Mouse (Mus musculus): ENCODE results near the gene Sub1. TPM values are rescaled to one million over a fixed set of nuclear protein-coding genes. Genes with fewer than 3 reads are reported as not detected.

Gene Sub1
- polyA plus RNA-seq, 1 experiment from 2014 or later, result 697 TPM

GRCm38 (mm10) chr15:12009712-12010601 is 13.2 kb upstream of the Sub1 start:
- ATAC-seq (ENCODE audit: insufficient number of reproducible peaks, insufficient read depth, low FRiP score, low TSS enrichment), result no peak
- H3K4me3 ChIP-seq, result 0 out of 2 replicates have a peak overlapping the region, but pooled peaks have one; percentile 7
- no peaks in the 10 kb centered on the region for H3K36me3 ChIP-seq
- 67% methylated on average over 23 of the region's 23 CpGs for WGBS
- H3K9ac ChIP-seq, result no peak overlapping the region
- H3K9me3 ChIP-seq, result no peaks in the 10 kb centered on the region
- H3K4me1 ChIP-seq, result no peaks in the 10 kb centered on the region
- peak overlapping the region; percentile 36 for H3K4me2 ChIP-seq (replicated peaks)
- H3K27me3 ChIP-seq, result no peaks in the 10 kb centered on the region
- no peak overlapping the region for H3K27ac ChIP-seq

GRCm38 (mm10) chr15:12008894-12009293 is 12.1 kb upstream of the Sub1 start:
- no peaks in the 10 kb centered on the region for H3K27me3 ChIP-seq
- no peaks in the 10 kb centered on the region for H3K9me3 ChIP-seq
- no peak overlapping the region for H3K27ac ChIP-seq
- H3K4me1 ChIP-seq, result no peaks in the 10 kb centered on the region
- H3K9ac ChIP-seq, result no peak overlapping the region
- 77% methylated on average over 5 of the region's 5 CpGs for WGBS
- no peak for ATAC-seq (ENCODE audit: insufficient number of reproducible peaks, insufficient read depth, low FRiP score, low TSS enrichment)
- no peaks in the 10 kb centered on the region for H3K36me3 ChIP-seq
- no peak overlapping the region for H3K4me2 ChIP-seq (replicated peaks)
- H3K4me3 ChIP-seq, result no peak overlapping the region

GRCm38 (mm10) chr15:12007971-12008800 is 11.4 kb upstream of the Sub1 start:
- no peak for ATAC-seq (ENCODE audit: insufficient number of reproducible peaks, insufficient read depth, low FRiP score, low TSS enrichment)
- 62% methylated on average over 13 of the region's 13 CpGs for WGBS
- no peaks in the 10 kb centered on the region for H3K36me3 ChIP-seq

DNA sequence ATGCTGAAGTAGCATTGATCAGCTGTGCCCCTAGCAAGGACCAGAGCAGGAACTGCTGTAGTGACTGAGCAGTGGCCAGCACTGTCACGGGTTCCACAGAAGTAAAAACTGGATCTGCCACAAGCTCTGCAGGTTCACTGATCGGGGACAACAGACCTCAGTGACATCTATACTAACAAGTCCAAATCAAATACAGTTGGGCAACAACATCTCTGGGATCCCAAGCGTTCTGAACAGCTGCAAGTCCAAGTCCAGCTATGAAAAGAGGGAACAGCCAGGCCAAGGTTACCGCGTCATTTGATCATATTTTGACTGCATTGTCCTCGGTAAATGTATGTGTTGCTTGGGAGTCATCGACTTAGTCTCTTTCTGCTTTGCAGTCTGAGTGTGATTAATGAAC is 10.6 kb upstream of the Sub1 start:
- H3K4me2 ChIP-seq (replicated peaks), result no peak overlapping the region
- no peak overlapping the region for H3K27ac ChIP-seq
- 0 out of 2 replicates have a peak, but pooled peaks cover 3% of the 10 kb centered on the region for H3K4me1 ChIP-seq
- no peak overlapping the region for H3K9ac ChIP-seq
- no peaks in the 10 kb centered on the region for H3K27me3 ChIP-seq
- ATAC-seq (ENCODE audit: insufficient number of reproducible peaks, insufficient read depth, low FRiP score, low TSS enrichment), result no peak
- no peaks in the 10 kb centered on the region for H3K36me3 ChIP-seq
- no peaks in the 10 kb centered on the region for H3K9me3 ChIP-seq
- no peak overlapping the region for H3K4me3 ChIP-seq
- WGBS, result 78% methylated on average over 7 of the region's 7 CpGs

More at GRCm38 (mm10) chr15:12007971-12008800, 11.4 kb upstream of the Sub1 start:
- Histone ChIP-seq H3K4me3 (no peak overlapping the region), H3K9ac (no peak overlapping the region), H3K4me2 (replicated peaks) (no peak overlapping the region), H3K27ac (no peak overlapping the region), H3K27me3 (no peaks in the 10 kb centered on the region), H3K9me3 (no peaks in the 10 kb centered on the region), H3K4me1 (0 out of 2 replicates have a peak, but pooled peaks cover 2% of the 10 kb centered on the region)

- Histone ChIP-seq H3K4me2 (replicated peaks) (no peak overlapping the region), H3K27ac (no peak overlapping the region), H3K4me3 (no peak overlapping the region), H3K4me1 (0 out of 2 replicates have a peak, but pooled peaks cover 3% of the 10 kb centered on the region), H3K9ac (no peak overlapping the region), H3K9me3 (no peaks in the 10 kb centered on the region), H3K27me3 (no peaks in the 10 kb centered on the region), H3K36me3 (no peaks in the 10 kb centered on the region)
- 91% methylated on average over 6 of the region's 6 CpGs for WGBS
- ATAC-seq (ENCODE audit: insufficient number of reproducible peaks, insufficient read depth, low FRiP score, low TSS enrichment), result no peak
These were observed 9.4 kb upstream of the Sub1 start for GRCm38 (mm10) chr15:12006169-12006568.

- H3K4me1 ChIP-seq, result peaks cover 15% of the 10 kb centered on the region; the same call in 1 of the 2 replicates
- peak overlapping the region; percentile 84 for H3K27ac ChIP-seq
- WGBS, result 1% methylated on average over 33 of the region's 33 CpGs
- no peaks in the 10 kb centered on the region for H3K27me3 ChIP-seq
- peak overlapping the region; percentile 94 for H3K9ac ChIP-seq
- peak overlapping the region; percentile 76 for H3K4me2 ChIP-seq (replicated peaks)
- ATAC-seq (ENCODE audit: insufficient number of reproducible peaks, insufficient read depth, low FRiP score, low TSS enrichment), result peak; percentile 98
- no peaks in the 10 kb centered on the region for H3K9me3 ChIP-seq
- H3K36me3 ChIP-seq, result peaks cover 12% of the 10 kb centered on the region
- peak overlapping the region; percentile 99 for H3K4me3 ChIP-seq
These were observed 975 bp downstream of the Sub1 start for GRCm38 (mm10) chr15:11995815-11996201.

DNA sequence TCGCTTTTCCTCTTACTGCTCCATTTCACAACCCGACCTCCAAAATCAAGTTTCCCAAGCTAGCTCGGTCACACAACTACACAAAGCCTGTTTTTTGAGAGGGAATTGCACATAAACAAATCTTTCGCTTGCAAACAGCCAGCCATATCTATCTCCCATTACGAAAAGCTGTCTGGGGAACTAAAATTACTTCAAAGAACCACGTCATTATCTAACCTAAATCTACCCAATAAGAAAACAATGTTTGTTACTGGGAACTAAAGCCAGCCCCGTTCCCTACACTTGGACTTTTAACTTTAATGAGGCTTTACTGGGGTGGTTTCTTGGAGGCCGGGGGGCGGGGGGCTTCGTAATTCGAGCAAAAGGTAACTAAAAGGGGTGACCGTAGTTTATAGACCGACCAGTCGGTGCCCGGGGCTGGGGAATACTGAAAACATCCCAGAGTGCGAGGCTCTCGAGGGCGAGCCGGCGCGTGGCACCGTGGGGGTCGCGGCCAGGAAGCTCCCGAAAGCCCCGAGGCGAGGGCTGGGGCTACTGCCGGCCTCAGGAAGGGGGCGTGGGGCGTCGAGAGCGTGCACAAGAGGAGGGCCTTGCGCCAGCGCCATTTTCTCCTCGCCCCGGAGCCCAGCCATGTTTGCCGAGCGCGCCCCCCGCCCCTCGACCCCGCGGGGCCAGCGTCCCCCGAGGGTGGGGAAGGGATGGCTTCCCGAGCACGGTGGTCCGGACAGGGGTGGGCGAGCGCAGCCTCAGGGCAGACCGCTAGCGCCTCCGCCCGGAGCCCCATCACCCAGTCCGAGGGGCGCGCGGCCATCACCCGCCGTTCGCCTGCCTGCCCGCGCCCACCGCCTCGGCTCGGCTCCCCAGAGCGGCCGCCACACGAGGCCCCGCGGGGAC is 1.6 kb downstream of the Sub1 start:
- peak overlapping the region; percentile 99 for H3K4me3 ChIP-seq
- peak overlapping the region; percentile 84 for H3K27ac ChIP-seq
- peaks cover 18% of the 10 kb centered on the region for H3K36me3 ChIP-seq
- no peaks in the 10 kb centered on the region for H3K9me3 ChIP-seq
- ATAC-seq (ENCODE audit: insufficient number of reproducible peaks, insufficient read depth, low FRiP score, low TSS enrichment), result peak; percentile 83
- peak overlapping the region; percentile 94 for H3K9ac ChIP-seq
- peaks cover 15% of the 10 kb centered on the region; the same call in 1 of the 2 replicates for H3K4me1 ChIP-seq
- 1% methylated on average over 67 of the region's 71 CpGs for WGBS
- H3K27me3 ChIP-seq, result no peaks in the 10 kb centered on the region
- H3K4me2 ChIP-seq (replicated peaks), result peak overlapping the region; percentile 76

GRCm38 (mm10) chr15:11994006-11994405 is 2.8 kb downstream of the Sub1 start:
- no peaks in the 10 kb centered on the region for H3K27me3 ChIP-seq
- no peak overlapping the region for H3K9ac ChIP-seq
- peaks cover 15% of the 10 kb centered on the region; the same call in 1 of the 2 replicates for H3K4me1 ChIP-seq
- H3K27ac ChIP-seq, result no peak overlapping the region
- H3K9me3 ChIP-seq, result no peaks in the 10 kb centered on the region
- H3K36me3 ChIP-seq, result peaks cover 30% of the 10 kb centered on the region
- ATAC-seq (ENCODE audit: insufficient number of reproducible peaks, insufficient read depth, low FRiP score, low TSS enrichment), result no peak
- H3K4me3 ChIP-seq, result peak overlapping the region; percentile 99
- 74% methylated on average over 2 of the region's 2 CpGs for WGBS
- H3K4me2 ChIP-seq (replicated peaks), result peak overlapping the region; percentile 76

- Histone ChIP-seq H3K4me2 (replicated peaks) (no peak overlapping the region), H3K36me3 (peaks cover 52% of the 10 kb centered on the region)
These were observed 5.2 kb downstream of the Sub1 start for GRCm38 (mm10) chr15:11991552-11992113.

GRCm38 (mm10) chr15:11988580-11988979 is 8.2 kb downstream of the Sub1 start:
- WGBS, result 93% methylated on average over 4 of the region's 4 CpGs

More at GRCm38 (mm10) chr15:11991552-11992113, 5.2 kb downstream of the Sub1 start:
- Histone ChIP-seq H3K27me3 (no peaks in the 10 kb centered on the region), H3K9ac (no peak overlapping the region), H3K4me3 (no peak overlapping the region), H3K27ac (no peak overlapping the region), H3K9me3 (no peaks in the 10 kb centered on the region), H3K4me1 (peaks cover 15% of the 10 kb centered on the region; the same call in 1 of the 2 replicates)
- 77% methylated on average over 3 of the region's 3 CpGs for WGBS
- no peak for ATAC-seq (ENCODE audit: insufficient number of reproducible peaks, insufficient read depth, low FRiP score, low TSS enrichment)

More at GRCm38 (mm10) chr15:11988580-11988979, 8.2 kb downstream of the Sub1 start:
- H3K36me3 ChIP-seq, result peaks cover 73% of the 10 kb centered on the region
- H3K4me3 ChIP-seq, result no peak overlapping the region
- peaks cover 3% of the 10 kb centered on the region; the same call in 1 of the 2 replicates for H3K4me1 ChIP-seq
- no peaks in the 10 kb centered on the region for H3K9me3 ChIP-seq
- H3K27ac ChIP-seq, result no peak overlapping the region
- ATAC-seq (ENCODE audit: insufficient number of reproducible peaks, insufficient read depth, low FRiP score, low TSS enrichment), result no peak
- H3K4me2 ChIP-seq (replicated peaks), result no peak overlapping the region
- no peaks in the 10 kb centered on the region for H3K27me3 ChIP-seq
- H3K9ac ChIP-seq, result no peak overlapping the region
